Mouse (Mus musculus) kidney, adult 9 months (tissue): ENCODE measurements around the gene Hoxb1.
A peak's percentile ranks its signal among the peaks of the same experiment; 100 is the strongest.

Source experiments
- DNase-seq: peaks from one replicate; pipeline ENCODE4 v3.0.0; 2022

Hoxb1 gene

GRCm38 (mm10) chr11:96404831-96405230, 39.3 kb downstream of the Hoxb1 start:
- DNase-seq = no peak

- DNase-seq = no peak
These were observed 40.0 kb downstream of the Hoxb1 start for GRCm38 (mm10) chr11:96405541-96405940.

- DNase-seq = peak; percentile 84
These were observed 41.9 kb downstream of the Hoxb1 start for GRCm38 (mm10) chr11:96407191-96408072.

- no peak for DNase-seq
These were observed 42.9 kb downstream of the Hoxb1 start for GRCm38 (mm10) chr11:96408234-96409010.

GRCm38 (mm10) chr11:96411019-96411418, 45.5 kb downstream of the Hoxb1 start:
- DNase-seq = peak; percentile 93

GRCm38 (mm10) chr11:96411934-96412333, 46.4 kb downstream of the Hoxb1 start:
- no peak for DNase-seq

GRCm38 (mm10) chr11:96412941-96413491, 47.5 kb downstream of the Hoxb1 start:
- peak; percentile 49 for DNase-seq

- peak; percentile 95 for DNase-seq
These were observed 48.0 kb downstream of the Hoxb1 start for GRCm38 (mm10) chr11:96413527-96413926.

- no peak for DNase-seq
These were observed 48.5 kb downstream of the Hoxb1 start for GRCm38 (mm10) chr11:96414002-96414401.
